Mouse (Mus musculus): ENCODE measurements at regions not wholly inside any gene's neighbourhood (a gene's known extent, or its start where the extent isn't known, plus 50 kb on each side); places are given as distances from the start of the nearest gene placed in this dataset.

DNA sequence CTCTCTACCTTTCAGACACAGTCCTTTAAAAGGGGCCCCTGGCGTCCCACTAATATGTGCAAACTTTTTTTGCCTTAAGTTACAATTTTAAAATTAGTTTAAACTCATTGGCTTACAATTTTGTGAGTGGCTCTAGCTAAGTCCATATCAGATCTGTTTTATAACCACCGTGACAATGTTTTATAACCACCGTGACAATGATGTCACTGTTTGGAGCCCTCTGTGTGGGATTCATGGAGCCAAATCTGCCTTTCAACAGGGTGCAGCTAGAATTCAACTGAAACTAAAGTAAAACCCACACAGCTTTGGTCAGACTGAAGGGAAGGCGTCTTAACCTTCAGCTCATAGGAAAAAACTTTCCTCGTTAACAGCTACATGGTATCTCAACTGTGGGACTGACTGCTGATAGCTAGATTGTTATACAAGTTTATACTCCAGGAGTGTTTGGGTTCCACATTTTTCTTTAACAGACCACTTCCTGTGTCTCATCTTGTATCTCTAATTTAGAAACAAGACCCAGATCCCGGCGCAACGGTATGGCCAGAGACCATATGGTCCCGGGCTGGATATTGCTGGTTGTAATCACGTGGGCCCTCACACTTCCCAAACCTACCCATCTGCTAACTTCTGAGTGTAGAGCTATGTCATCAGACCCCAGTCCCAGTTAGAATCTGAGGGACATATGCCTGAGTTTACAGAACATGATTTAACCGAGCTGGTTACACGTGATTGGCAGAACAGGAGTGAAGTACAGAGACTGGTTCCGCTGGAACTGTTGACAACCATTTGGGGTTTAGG, 102.7 kb upstream of the Cand1 start:
- TF ChIP-seq CTCF (IDR thresholded peaks at IDR 0.05; ENCODE audit: low read depth) (no peak), EP300 (IDR thresholded peaks at IDR 0.05; ENCODE audit: low read depth) (no peak)

Measured in heart, postnatal 0 days (tissue).